Mouse (Mus musculus) lung, embryonic 14.5 days (tissue): ENCODE measurements at regions not wholly inside any gene's neighbourhood (a gene's known extent, or its start where the extent isn't known, plus 50 kb on each side); places are given as distances from the start of the nearest gene placed in this dataset.

ENCODE experiments used
- ATAC-seq: fragments of 200-750 bp; cut with Nextera tagmentation; 2 replicates; pipeline ENCODE4 v1.8.0; 2017; ENCODE audit warnings: mild to moderate bottlenecking, moderate TSS enrichment, moderate library complexity; ENCODE audit not compliant: insufficient read depth
- DNase-seq: peaks from one replicate; pipeline ENCODE4 v3.0.0-alpha.2; 2015
- H3K27ac ChIP-seq: fragments of 300-500 bp; sonication (generic); 2 replicates; pipeline ENCODE4 v1.5.1; 2014; ENCODE audit warnings: low read depth, mild to moderate bottlenecking, moderate library complexity
- H3K27me3 ChIP-seq: fragments of 300-500 bp; sonication (generic); 2 replicates; pipeline ENCODE4 v1.6.1; 2014; ENCODE audit warnings: low read length, control low read depth; ENCODE audit not compliant: insufficient read depth
- H3K36me3 ChIP-seq: fragments of 300-500 bp; sonication (generic); 2 replicates; pipeline ENCODE4 v1.6.1; 2014; ENCODE audit warnings: control low read depth; ENCODE audit not compliant: insufficient read depth
- H3K4me1 ChIP-seq: fragments of 300-500 bp; sonication (generic); 2 replicates; pipeline ENCODE4 v1.6.1; 2014; ENCODE audit warnings: antibody characterized with exemption, control low read depth; ENCODE audit not compliant: insufficient read depth
- H3K4me2 ChIP-seq: fragments of 300-500 bp; sonication (generic); 2 replicates; pipeline ENCODE4 v1.6.1; 2014; ENCODE audit warnings: mild to moderate bottlenecking
- H3K4me3 ChIP-seq: fragments of 300-500 bp; sonication (generic); 2 replicates; pipeline ENCODE4 v1.5.1; 2014; ENCODE audit warnings: low read depth, low read length
- H3K9ac ChIP-seq: fragments of 300-500 bp; sonication (generic); 2 replicates; pipeline ENCODE4 v1.6.1; 2014
- H3K9me3 ChIP-seq: fragments of 300-500 bp; sonication (generic); 2 replicates; pipeline ENCODE4 v1.6.1; 2016; ENCODE audit warnings: low read depth, low read length, control low read depth
- CTCF ChIP-seq: IDR thresholded peaks from 2 replicates; pipeline ENCODE4 v1.5.1; 2016; ENCODE audit warnings: antibody characterized with exemption, low read depth
- WGBS: fragments of 180-500 bp; shearing (Covaris S2); extraction: QIAGEN DNeasy Blood & Tissue Kit; methylation state at CpG from one replicate; pipeline ENCODE4 v1.1.7; 2014; 5-methylcytosine and 5-hydroxymethylcytosine counted together

GRCm38 (mm10) chr11:109039792-109040518 lies 104.2 kb downstream of the E030025P04Rik start:
- Histone ChIP-seq H3K27me3 (no peaks in the 10 kb centered on the region), H3K27ac (no peak overlapping the region), H3K9ac (no peak overlapping the region), H3K4me2 (no peak overlapping the region), H3K9me3 (no peaks in the 10 kb centered on the region), H3K4me1 (no peaks in the 10 kb centered on the region), H3K36me3 (no peaks in the 10 kb centered on the region), H3K4me3 (no peak overlapping the region)
- 68% methylated on average over 6 of the region's 6 CpGs for WGBS
- peak; percentile 56 for DNase-seq
- no peak for TF ChIP-seq CTCF
- peak; percentile 49; the same call in 1 of the 2 replicates for ATAC-seq

DNA sequence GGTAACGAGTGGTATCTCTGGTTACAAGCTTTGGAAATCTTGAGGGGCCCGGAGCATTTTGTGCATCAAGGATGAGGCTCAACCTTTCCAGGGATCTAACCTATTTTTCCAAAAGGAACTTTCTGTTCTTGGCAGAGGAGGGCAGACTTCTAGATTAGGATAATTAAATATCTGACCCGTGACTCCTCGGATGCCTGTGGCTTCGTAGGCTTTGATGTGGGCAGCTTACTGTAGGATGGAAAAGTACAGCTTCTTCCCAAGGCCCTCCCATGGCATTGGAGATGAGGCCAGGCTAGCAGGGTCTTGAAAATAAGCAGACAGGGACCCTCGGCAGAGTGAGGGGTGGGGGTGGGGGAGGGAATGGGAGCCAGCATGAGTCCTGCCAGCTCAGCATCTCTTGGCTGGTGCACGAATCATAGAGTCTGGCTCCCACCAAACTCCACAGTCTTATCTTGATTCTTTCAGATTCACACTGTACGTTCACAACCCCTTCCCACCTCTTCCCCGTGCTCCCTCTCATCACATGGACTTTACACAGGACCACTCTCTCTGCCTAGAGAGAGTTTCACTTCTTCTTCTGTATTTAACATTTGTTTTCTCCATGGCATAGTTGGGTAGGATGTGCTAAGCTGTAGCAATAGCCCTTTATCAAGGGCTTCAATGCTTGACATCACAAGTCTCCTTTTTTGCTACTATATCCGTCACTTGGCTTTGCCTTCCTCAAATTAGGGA lies 104.9 kb downstream of the E030025P04Rik start:
- DNase-seq (no peak), ATAC-seq (no peak)
- WGBS: 63% methylated on average over 10 of the region's 10 CpGs
- Histone ChIP-seq H3K4me1 (no peaks in the 10 kb centered on the region), H3K27me3 (no peaks in the 10 kb centered on the region), H3K27ac (no peak overlapping the region), H3K36me3 (no peaks in the 10 kb centered on the region), H3K9ac (no peak overlapping the region), H3K4me2 (no peak overlapping the region), H3K9me3 (no peaks in the 10 kb centered on the region), H3K4me3 (no peak overlapping the region)
- no peak for TF ChIP-seq CTCF

DNA sequence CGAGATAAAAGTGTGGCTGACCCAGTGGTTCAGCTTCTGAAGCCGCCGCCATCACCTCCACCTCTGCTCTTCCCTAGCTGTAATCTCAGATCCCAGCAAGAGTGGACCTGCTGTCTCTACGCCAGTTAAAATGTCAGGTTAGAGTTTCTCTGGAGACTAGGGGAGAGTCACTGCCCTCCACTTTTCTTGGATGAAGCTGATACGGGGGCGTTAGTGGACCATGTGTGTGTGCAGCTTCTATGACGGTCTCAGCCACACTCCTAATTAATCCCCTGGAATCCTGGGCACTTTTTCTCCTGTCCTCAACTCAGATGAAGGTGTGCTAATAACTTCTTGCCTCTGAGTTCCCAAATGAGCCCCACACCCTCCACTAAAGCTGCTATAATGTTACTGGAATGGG lies 106.0 kb downstream of the E030025P04Rik start:
- Histone ChIP-seq H3K27ac (no peak overlapping the region), H3K36me3 (no peaks in the 10 kb centered on the region), H3K27me3 (no peaks in the 10 kb centered on the region), H3K4me2 (no peak overlapping the region), H3K9me3 (no peaks in the 10 kb centered on the region), H3K9ac (no peak overlapping the region), H3K4me1 (no peaks in the 10 kb centered on the region), H3K4me3 (no peak overlapping the region)
- 82% methylated on average over 7 of the region's 7 CpGs for WGBS
- TF ChIP-seq CTCF: no peak
- ATAC-seq (no peak), DNase-seq (no peak)

GRCm38 (mm10) chr11:109034596-109034995 lies 109.6 kb downstream of the E030025P04Rik start:
- WGBS: 38% methylated on average over 1 of the region's 1 CpGs
- H3K9ac ChIP-seq: no peak overlapping the region

GRCm38 (mm10) chr11:109034072-109034471 lies 110.1 kb downstream of the E030025P04Rik start:
- no peak overlapping the region for H3K27ac ChIP-seq
- DNase-seq (peak; percentile 62), ATAC-seq (no peak)
- H3K9me3 ChIP-seq: no peaks in the 10 kb centered on the region
- no peak overlapping the region for H3K4me3 ChIP-seq
- no peak overlapping the region for H3K4me2 ChIP-seq
- 36% methylated on average over 4 of the region's 4 CpGs for WGBS
- 0 out of 2 replicates have a peak, but pooled peaks cover 2% of the 10 kb centered on the region for H3K4me1 ChIP-seq
- no peak overlapping the region for H3K9ac ChIP-seq
- H3K27me3 ChIP-seq: no peaks in the 10 kb centered on the region
- no peaks in the 10 kb centered on the region for H3K36me3 ChIP-seq
- no peak for TF ChIP-seq CTCF

More at GRCm38 (mm10) chr11:109034596-109034995, 109.6 kb downstream of the E030025P04Rik start:
- H3K4me1 ChIP-seq: 0 out of 2 replicates have a peak, but pooled peaks cover 2% of the 10 kb centered on the region
- peak; percentile 59 for DNase-seq
- ATAC-seq: 0 out of 2 replicates have a peak, but pooled peaks have one; percentile 48
- H3K27ac ChIP-seq: no peak overlapping the region
- TF ChIP-seq CTCF: no peak
- no peaks in the 10 kb centered on the region for H3K9me3 ChIP-seq
- H3K36me3 ChIP-seq: no peaks in the 10 kb centered on the region
- no peak overlapping the region for H3K4me2 ChIP-seq
- no peaks in the 10 kb centered on the region for H3K27me3 ChIP-seq
- H3K4me3 ChIP-seq: no peak overlapping the region

GRCm38 (mm10) chr11:109032729-109033128 lies 111.4 kb downstream of the E030025P04Rik start:
- 50% methylated on average over 6 of the region's 6 CpGs for WGBS
- Histone ChIP-seq H3K27ac (no peak overlapping the region), H3K36me3 (no peaks in the 10 kb centered on the region), H3K4me3 (no peak overlapping the region), H3K4me2 (no peak overlapping the region), H3K9ac (no peak overlapping the region), H3K27me3 (no peaks in the 10 kb centered on the region), H3K9me3 (no peaks in the 10 kb centered on the region), H3K4me1 (0 out of 2 replicates have a peak, but pooled peaks cover 2% of the 10 kb centered on the region)
- no peak for TF ChIP-seq CTCF
- DNase-seq (peak; percentile 76), ATAC-seq (peak; percentile 38; the same call in 1 of the 2 replicates)

GRCm38 (mm10) chr11:109030486-109030885 lies 110.3 kb downstream of the Axin2 start:
- Histone ChIP-seq H3K4me1 (0 out of 2 replicates have a peak, but pooled peaks cover 2% of the 10 kb centered on the region), H3K27me3 (no peaks in the 10 kb centered on the region), H3K4me3 (no peak overlapping the region), H3K9ac (no peak overlapping the region), H3K4me2 (no peak overlapping the region), H3K9me3 (no peaks in the 10 kb centered on the region), H3K27ac (no peak overlapping the region), H3K36me3 (no peaks in the 10 kb centered on the region)
- WGBS: 24% methylated on average over 3 of the region's 3 CpGs
- ATAC-seq (no peak), DNase-seq (peak; percentile 83)
- peak; percentile 79 for TF ChIP-seq CTCF
